Mouse (Mus musculus): ENCODE data around the gene Dnah1.

Dnah1 gene

GRCm38 (mm10) chr14:31233996-31234591 is 89.6 kb downstream of the Dnah1 start:
- Histone ChIP-seq H3K36me3 (ENCODE audit: control insufficient read depth, insufficient read depth, low read length, poor library complexity, severe bottlenecking) (no peaks in the 10 kb centered on the region), H3K27me3 (ENCODE audit: control insufficient read depth, insufficient read depth, low read length, poor library complexity, severe bottlenecking) (no peaks in the 10 kb centered on the region)
- peak; percentile 87 for DNase-seq (ENCODE audit: low read depth, low spot score)

GRCm38 (mm10) chr14:31233070-31233995 is 90.4 kb downstream of the Dnah1 start:
- no peak for DNase-seq (ENCODE audit: low read depth, low spot score)
- Histone ChIP-seq H3K27me3 (ENCODE audit: control insufficient read depth, insufficient read depth, low read length, poor library complexity, severe bottlenecking) (no peaks in the 10 kb centered on the region), H3K36me3 (ENCODE audit: control insufficient read depth, insufficient read depth, low read length, poor library complexity, severe bottlenecking) (no peaks in the 10 kb centered on the region)

GRCm38 (mm10) chr14:31232404-31233069 is 91.2 kb downstream of the Dnah1 start:
- no peaks in the 10 kb centered on the region for H3K36me3 ChIP-seq (ENCODE audit: control insufficient read depth, insufficient read depth, low read length, poor library complexity, severe bottlenecking)
- DNase-seq (ENCODE audit: low read depth, low spot score), result no peak
- H3K27me3 ChIP-seq (ENCODE audit: control insufficient read depth, insufficient read depth, low read length, poor library complexity, severe bottlenecking), result no peaks in the 10 kb centered on the region

GRCm38 (mm10) chr14:31230442-31230841 is 93.3 kb downstream of the Dnah1 start:
- Histone ChIP-seq H3K27me3 (ENCODE audit: control insufficient read depth, insufficient read depth, low read length, poor library complexity, severe bottlenecking) (no peaks in the 10 kb centered on the region), H3K36me3 (ENCODE audit: control insufficient read depth, insufficient read depth, low read length, poor library complexity, severe bottlenecking) (no peaks in the 10 kb centered on the region)
- no peak for DNase-seq (ENCODE audit: low read depth, low spot score)

- no peaks in the 10 kb centered on the region for H3K36me3 ChIP-seq (ENCODE audit: control insufficient read depth, insufficient read depth, low read length, poor library complexity, severe bottlenecking)
- DNase-seq (ENCODE audit: low read depth, low spot score), result peak; percentile 61
- no peaks in the 10 kb centered on the region for H3K27me3 ChIP-seq (ENCODE audit: control insufficient read depth, insufficient read depth, low read length, poor library complexity, severe bottlenecking)
These were observed 95.5 kb downstream of the Dnah1 start for GRCm38 (mm10) chr14:31228234-31228633.

GRCm38 (mm10) chr14:31226978-31227377 is 96.7 kb downstream of the Dnah1 start:
- DNase-seq (ENCODE audit: low read depth, low spot score), result no peak
- Histone ChIP-seq H3K27me3 (ENCODE audit: control insufficient read depth, insufficient read depth, low read length, poor library complexity, severe bottlenecking) (no peaks in the 10 kb centered on the region), H3K36me3 (ENCODE audit: control insufficient read depth, insufficient read depth, low read length, poor library complexity, severe bottlenecking) (no peaks in the 10 kb centered on the region)

- peak; percentile 70 for DNase-seq (ENCODE audit: low read depth, low spot score)
- Histone ChIP-seq H3K36me3 (ENCODE audit: control insufficient read depth, insufficient read depth, low read length, poor library complexity, severe bottlenecking) (no peaks in the 10 kb centered on the region), H3K27me3 (ENCODE audit: control insufficient read depth, insufficient read depth, low read length, poor library complexity, severe bottlenecking) (no peaks in the 10 kb centered on the region)
These were observed 106.0 kb downstream of the Dnah1 start, which contains the start of gene Sema3g for GRCm38 (mm10) chr14:31217666-31218065. Sema3g (plus strand) TSS chr14:31217860.

GRCm38 (mm10) chr14:31216846-31217245 is 106.8 kb downstream of the Dnah1 start, which contains the start of gene Nisch:
Nisch (minus strand) TSS chr14:31216946.
- no peak for DNase-seq (ENCODE audit: low read depth, low spot score)
- no peaks in the 10 kb centered on the region for H3K36me3 ChIP-seq (ENCODE audit: control insufficient read depth, insufficient read depth, low read length, poor library complexity, severe bottlenecking)
- no peaks in the 10 kb centered on the region for H3K27me3 ChIP-seq (ENCODE audit: control insufficient read depth, insufficient read depth, low read length, poor library complexity, severe bottlenecking)

GRCm38 (mm10) chr14:31215157-31216002 is 108.3 kb downstream of the Dnah1 start:
- peak; percentile 86 for DNase-seq (ENCODE audit: low read depth, low spot score)
- Histone ChIP-seq H3K36me3 (ENCODE audit: control insufficient read depth, insufficient read depth, low read length, poor library complexity, severe bottlenecking) (no peaks in the 10 kb centered on the region), H3K27me3 (ENCODE audit: control insufficient read depth, insufficient read depth, low read length, poor library complexity, severe bottlenecking) (no peaks in the 10 kb centered on the region)

- DNase-seq (ENCODE audit: low read depth, low spot score), result no peak
- Histone ChIP-seq H3K36me3 (ENCODE audit: control insufficient read depth, insufficient read depth, low read length, poor library complexity, severe bottlenecking) (no peaks in the 10 kb centered on the region), H3K27me3 (ENCODE audit: control insufficient read depth, insufficient read depth, low read length, poor library complexity, severe bottlenecking) (no peaks in the 10 kb centered on the region)
These were observed 109.0 kb downstream of the Dnah1 start for GRCm38 (mm10) chr14:31214684-31215083.

- no peak for DNase-seq (ENCODE audit: low read depth, low spot score)
- Histone ChIP-seq H3K27me3 (ENCODE audit: control insufficient read depth, insufficient read depth, low read length, poor library complexity, severe bottlenecking) (no peaks in the 10 kb centered on the region), H3K36me3 (ENCODE audit: control insufficient read depth, insufficient read depth, low read length, poor library complexity, severe bottlenecking) (no peaks in the 10 kb centered on the region)
These were observed 109.8 kb downstream of the Dnah1 start for GRCm38 (mm10) chr14:31213868-31214267.

- Histone ChIP-seq H3K36me3 (ENCODE audit: control insufficient read depth, insufficient read depth, low read length, poor library complexity, severe bottlenecking) (no peaks in the 10 kb centered on the region), H3K27me3 (ENCODE audit: control insufficient read depth, insufficient read depth, low read length, poor library complexity, severe bottlenecking) (no peaks in the 10 kb centered on the region)
- DNase-seq (ENCODE audit: low read depth, low spot score), result no peak
These were observed 111.2 kb downstream of the Dnah1 start for GRCm38 (mm10) chr14:31212499-31212898.

- DNase-seq (ENCODE audit: low read depth, low spot score), result no peak
These were observed 111.8 kb downstream of the Dnah1 start for GRCm38 (mm10) chr14:31211854-31212253.

More at GRCm38 (mm10) chr14:31211854-31212253, 111.8 kb downstream of the Dnah1 start:
- Histone ChIP-seq H3K36me3 (ENCODE audit: control insufficient read depth, insufficient read depth, low read length, poor library complexity, severe bottlenecking) (no peaks in the 10 kb centered on the region), H3K27me3 (ENCODE audit: control insufficient read depth, insufficient read depth, low read length, poor library complexity, severe bottlenecking) (no peaks in the 10 kb centered on the region)

All from splenic B cell, adult 2 months (primary cell).